Comparison of ENCODE assay signal across 8 mouse cellular contexts in the genomic region with DNA sequence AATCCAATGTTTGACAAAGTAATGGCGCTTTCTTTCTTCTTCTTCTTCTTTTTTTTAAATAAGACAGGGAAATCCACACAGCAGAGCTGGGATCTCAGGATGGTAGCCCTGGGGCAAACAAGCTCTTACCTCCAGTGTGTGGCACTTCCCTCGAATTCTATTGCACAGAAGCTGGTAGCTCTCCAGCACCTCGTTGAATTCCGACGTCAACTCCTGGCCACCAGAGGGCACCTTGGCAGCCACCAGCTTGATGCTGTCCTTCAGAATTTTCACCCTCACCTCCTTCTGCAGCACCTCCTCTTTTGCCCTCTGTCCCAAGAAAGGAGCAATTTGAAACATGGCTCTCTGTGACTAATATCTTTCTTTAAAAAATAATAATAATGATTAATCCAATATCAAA.
DNase-seq lines count a peak whose midpoint lies in the region; ATAC-seq and TF ChIP-seq lines count a peak whose summit lies in the region.

No protein-coding gene starts in this region.

- no peaks in the 10 kb centered on the region for H3K79me2 ChIP-seq in C2C12 (ENCODE audit: control insufficient read depth, insufficient read depth)

- DNase-seq in adrenal gland, adult (ENCODE audit: inconsistent age in 2 of 2, low spot score in 1 of 2): peak; percentile 73 to 91
- DNase-seq in gastrocnemius, postnatal 4 days (ENCODE audit: low spot score in 2 of 2): peak; percentile 42 to 61
- peak; percentile 86 for DNase-seq in kidney, postnatal 14 days
- peak in 2 of 3 experiments; percentile 10 to 13 for DNase-seq in liver, embryonic 14.5 days (ENCODE audit: low read depth in 3 of 3, low spot score in 3 of 3)
- peak; percentile 71 for DNase-seq in ovary, postnatal 36 days (ENCODE audit: low spot score)
- DNase-seq in thymus, postnatal 25 days: peak; percentile 70

- no peak overlapping the region for H3K4me3 ChIP-seq in C2C12 (ENCODE audit: insufficient read depth, poor library complexity, severe bottlenecking)
- H3K4me3 ChIP-seq in cortical plate, adult 2 months (ENCODE audit: insufficient read depth, low read length): no peak overlapping the region
- no peak overlapping the region for H3K4me3 ChIP-seq in liver, embryonic 14.5 days (ENCODE audit: insufficient read depth in 1 of 2, low read depth in 2 of 2, low read length in 2 of 2)

- H3K9me3 ChIP-seq in liver, embryonic 14.5 days (ENCODE audit: control insufficient read depth, low read length): no peaks in the 10 kb centered on the region

- no peak overlapping the region for H3K27ac ChIP-seq in cortical plate, adult 2 months (ENCODE audit: insufficient read depth, low read length)
- H3K27ac ChIP-seq in liver, embryonic 14.5 days: no peak overlapping the region

- no peaks in the 10 kb centered on the region for H3K4me1 ChIP-seq in cortical plate, adult 2 months (ENCODE audit: control insufficient read depth, insufficient read depth, low read length)
- no peaks in the 10 kb centered on the region for H3K4me1 ChIP-seq in liver, embryonic 14.5 days (replicated peaks; ENCODE audit: control insufficient read depth in 2 of 2, insufficient read depth in 2 of 2, low read length in 1 of 2)

- WGBS in liver, embryonic 14.5 days (ENCODE audit: insufficient replicate concordance): 15% methylated on average over 5 of the region's 5 CpGs

- ATAC-seq in liver, embryonic 14.5 days (ENCODE audit: insufficient read depth): no peak

- peaks cover 2% of the 10 kb centered on the region for H3K79me3 ChIP-seq in C2C12 (ENCODE audit: low read depth)

- H3K36me3 ChIP-seq in C2C12 (ENCODE audit: control insufficient read depth, insufficient read depth): peaks cover 45% of the 10 kb centered on the region
- no peaks in the 10 kb centered on the region for H3K36me3 ChIP-seq in liver, embryonic 14.5 days (replicated peaks; ENCODE audit: control insufficient read depth, insufficient read depth, low read depth)

- no peak for TF ChIP-seq POLR2A in cortical plate, adult 2 months (IDR thresholded peaks at IDR 0.05; ENCODE audit: extremely low read depth, insufficient read depth, low read length)

- peak; percentile 80 for TF ChIP-seq CTCF in C2C12 (IDR thresholded peaks at IDR 0.05; ENCODE audit: control insufficient read depth, insufficient read depth, insufficient read length)
- TF ChIP-seq CTCF in cortical plate, adult 2 months (IDR thresholded peaks at IDR 0.05; ENCODE audit: extremely low read depth, insufficient read depth, low read length): peak; percentile 67
- TF ChIP-seq CTCF in liver, embryonic 14.5 days (IDR thresholded peaks at IDR 0.05; ENCODE audit: low read depth): peak; percentile 76

- no peak overlapping the region for H3K9ac ChIP-seq in liver, embryonic 14.5 days (replicated peaks)

- no peak for TF ChIP-seq EP300 in liver, embryonic 14.5 days (IDR thresholded peaks at IDR 0.05; ENCODE audit: low read depth)

- H3K4me2 ChIP-seq in liver, embryonic 14.5 days (ENCODE audit: low read depth): no peak overlapping the region

- no peak overlapping the region for H3ac ChIP-seq in C2C12 (ENCODE audit: control insufficient read depth, insufficient read length, low read depth)

- H3K27me3 ChIP-seq in C2C12 (ENCODE audit: control insufficient read depth, insufficient read depth, insufficient read length): no peaks in the 10 kb centered on the region
- H3K27me3 ChIP-seq in liver, embryonic 14.5 days (ENCODE audit: control insufficient read depth, insufficient read depth, low read length): no peaks in the 10 kb centered on the region

TF ChIP-seq in C2C12, 6 proteins besides CTCF, POLR2A, EP300 and RAD21:
- no peak for TF ChIP-seq MAX (IDR thresholded peaks at IDR 0.05)
- no peak for TF ChIP-seq USF1 (IDR thresholded peaks at IDR 0.05; ENCODE audit: low read depth)
- no peak for TF ChIP-seq MYOG (IDR thresholded peaks at IDR 0.05; ENCODE audit: control insufficient read depth, extremely low read depth, insufficient read length)
- TF ChIP-seq MYOD1 (IDR thresholded peaks at IDR 0.05; ENCODE audit: control insufficient read depth, insufficient read length, low read depth): no peak
- no peak for TF ChIP-seq CEBPB (IDR thresholded peaks at IDR 0.05; ENCODE audit: low read depth)
- no peak for TF ChIP-seq FOSL1 (IDR thresholded peaks at IDR 0.05; ENCODE audit: insufficient read depth, low read length, poor library complexity, severe bottlenecking)

Comparison
In these comparisons a context has a peak if more than half of its experiments do, and no peak if none do; other contexts are left out.
1. DNase-seq: peak in every context shown above with its lines; median percentile 86 in kidney, postnatal 14 days; 82 in adrenal gland, adult; 71 in ovary, postnatal 36 days; 70 in thymus, postnatal 25 days; 52 in gastrocnemius, postnatal 4 days; 12 in liver, embryonic 14.5 days.